Mouse (Mus musculus) fat pad, adult 2 months (tissue): Measurements from ENCODE around the gene Borcs5.

Experiments used
- DNase-seq: peaks from one replicate; pipeline ENCODE4 v3.0.0-alpha.2; 2011; ENCODE audit warnings: low read depth, low spot score; ENCODE audit errors: extremely low read depth

Borcs5 gene

GRCm38 (mm10) chr6:134626564-134626963, 12.7 kb upstream of the Borcs5 start:
- DNase-seq = no peak

DNA sequence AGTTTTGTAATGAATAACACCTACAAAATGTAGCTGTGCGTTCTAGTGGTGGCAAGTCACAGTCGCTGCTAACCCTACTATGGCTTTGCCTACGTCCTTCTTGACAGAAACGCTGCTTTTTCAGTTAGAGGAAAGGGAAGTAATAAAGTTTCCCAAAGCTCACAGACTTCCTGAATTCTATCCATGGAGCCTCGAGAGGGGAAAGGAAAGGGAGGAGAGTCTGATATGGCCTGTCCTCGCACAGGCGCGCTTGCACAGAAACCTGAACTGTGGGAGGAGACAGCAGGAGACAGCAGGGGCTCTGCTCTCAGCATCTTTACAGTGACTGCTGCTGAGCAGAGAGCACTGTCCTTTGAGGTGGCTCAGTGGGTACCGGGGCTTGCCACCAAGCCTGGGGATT, 8.9 kb upstream of the Borcs5 start:
- DNase-seq = no peak

DNA sequence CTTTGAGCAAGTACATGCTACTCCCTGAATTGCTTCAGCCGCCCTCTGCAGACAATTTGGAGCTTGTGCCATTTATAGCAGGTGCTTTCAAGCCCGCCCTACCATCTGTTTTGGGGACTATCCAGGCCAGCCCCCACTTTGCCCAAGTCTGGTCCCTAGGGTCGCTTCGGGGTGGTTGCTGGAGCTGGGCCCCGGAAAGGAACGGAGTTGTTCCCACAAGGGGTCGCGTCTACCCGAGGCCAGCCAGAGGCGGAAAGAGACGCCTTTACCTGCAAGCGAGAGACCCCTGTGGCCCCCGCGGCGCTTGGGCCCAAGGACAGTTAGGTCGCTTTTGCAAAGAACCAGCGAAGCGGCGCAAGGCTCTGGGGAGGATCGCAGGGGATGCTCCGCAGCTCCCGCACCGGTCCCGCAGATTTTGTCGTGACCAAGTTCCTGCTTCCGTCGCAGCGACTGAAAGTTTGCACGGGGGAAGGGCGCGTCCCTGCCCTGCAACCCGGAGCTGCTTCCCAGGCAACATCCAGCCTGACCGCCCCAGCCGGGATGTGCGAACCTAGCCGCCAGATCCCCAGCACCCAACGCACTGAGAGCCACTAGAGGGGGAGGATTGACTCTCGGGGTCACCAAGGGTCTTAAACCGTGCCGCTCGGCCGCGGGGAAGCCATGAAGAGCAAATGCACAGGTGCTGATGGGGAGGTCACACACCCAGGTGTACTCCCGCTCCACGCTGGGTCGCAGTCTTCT, 7.2 kb upstream of the Borcs5 start, which contains the start of gene Mansc1:
Gene Mansc1, minus strand, starts transcription at position 542 of the 741 bp plus-strand sequence.
- no peak for DNase-seq

GRCm38 (mm10) chr6:134632756-134633155, 6.6 kb upstream of the Borcs5 start:
- no peak for DNase-seq

- DNase-seq = peak; percentile 97
These were observed 5.8 kb upstream of the Borcs5 start for GRCm38 (mm10) chr6:134633553-134633952.

GRCm38 (mm10) chr6:134636476-134636875, 2.8 kb upstream of the Borcs5 start:
- DNase-seq = no peak

DNA sequence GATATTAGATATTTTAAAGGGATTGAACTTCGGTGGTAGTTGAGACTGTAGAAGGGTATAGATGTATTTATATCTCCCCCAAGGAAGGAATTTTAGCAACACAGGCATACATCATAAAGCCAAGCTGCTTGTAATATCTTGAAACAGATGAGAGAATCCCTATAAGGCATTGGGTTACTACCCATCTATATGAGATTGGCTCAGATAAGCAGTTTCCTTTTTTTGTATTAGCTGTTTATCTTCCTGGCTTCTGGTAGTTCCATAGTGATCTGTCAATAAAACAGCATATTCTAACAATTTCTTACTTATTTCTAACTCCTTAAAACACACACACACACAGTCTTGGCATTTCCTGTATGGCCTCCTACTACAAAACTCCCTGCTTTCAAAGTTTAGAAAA, 590 bp downstream of the Borcs5 start:
- no peak for DNase-seq

GRCm38 (mm10) chr6:134640485-134641475, 1.5 kb downstream of the Borcs5 start:
- peak; percentile 45 for DNase-seq

DNA sequence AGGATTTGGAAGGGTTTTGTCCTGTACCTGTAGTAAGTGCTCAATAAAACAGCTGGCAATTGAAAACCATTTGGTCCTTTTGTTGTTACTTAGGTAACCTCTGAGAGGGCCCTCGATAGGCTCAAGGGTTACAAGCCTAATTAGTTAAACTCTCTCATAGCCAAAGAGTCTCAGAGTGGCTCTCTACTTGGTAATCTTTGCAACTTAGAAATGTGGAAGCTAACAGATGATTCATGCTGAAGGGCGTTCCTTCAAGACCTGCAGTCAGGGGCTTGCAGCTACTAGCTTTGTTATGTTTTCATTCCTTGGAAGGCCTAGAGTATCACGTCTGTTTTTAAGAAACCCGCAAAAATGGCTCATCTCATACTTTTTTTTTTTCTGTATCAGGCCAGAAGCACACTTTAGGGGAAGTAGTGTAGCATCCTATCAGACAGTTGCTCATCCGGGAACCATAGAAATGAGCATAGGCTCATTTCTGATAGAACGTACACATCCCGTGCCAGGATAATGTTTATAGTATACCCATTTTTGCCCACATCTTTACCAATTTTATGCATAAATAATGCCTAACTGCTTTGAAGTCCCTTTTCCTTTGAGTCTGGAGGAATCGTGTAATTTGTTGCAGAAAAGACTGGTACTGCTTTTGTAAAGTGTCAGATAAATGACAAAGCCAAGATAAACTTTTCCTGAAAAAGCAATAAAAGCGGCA, 2.6 kb downstream of the Borcs5 start:
- no peak for DNase-seq

DNA sequence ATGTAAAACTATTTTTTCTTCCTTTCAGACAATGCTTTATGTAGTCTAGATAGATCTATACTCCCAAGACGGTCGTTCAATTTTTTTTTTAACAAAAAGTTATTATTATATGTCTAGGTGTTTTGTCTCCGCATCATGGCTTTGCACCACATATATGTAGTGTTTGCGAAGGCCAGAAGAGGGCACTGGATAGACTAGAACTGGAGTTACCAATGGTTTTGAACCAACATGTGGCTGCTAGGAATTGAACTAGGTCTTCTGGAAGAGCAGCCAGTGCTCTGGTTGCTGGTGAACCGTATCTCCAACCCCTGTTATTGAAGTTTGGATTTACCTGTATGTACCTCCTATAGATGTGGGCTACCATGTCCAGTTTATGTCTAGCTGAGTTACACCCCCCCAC, 4.0 kb downstream of the Borcs5 start:
- no peak for DNase-seq

DNA sequence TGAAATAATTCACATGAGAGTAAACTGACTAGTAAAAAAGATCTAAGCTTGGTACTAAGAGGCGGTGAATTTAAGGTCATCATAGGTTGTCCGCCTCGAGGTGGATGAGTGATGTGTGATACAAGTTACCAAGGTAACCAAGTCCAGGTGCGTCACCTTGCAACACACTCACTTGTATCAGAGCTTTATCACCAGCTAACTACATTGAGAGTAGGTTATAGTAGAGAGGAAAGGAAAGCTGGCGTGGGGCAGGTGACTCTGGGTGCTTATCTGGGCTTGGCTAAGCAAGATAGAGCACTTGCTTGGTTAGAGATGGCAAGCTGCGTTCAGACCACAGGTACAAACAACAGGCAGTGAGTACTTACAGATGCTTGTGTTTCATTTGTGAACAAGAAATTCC, 7.5 kb downstream of the Borcs5 start:
- DNase-seq = no peak

DNA sequence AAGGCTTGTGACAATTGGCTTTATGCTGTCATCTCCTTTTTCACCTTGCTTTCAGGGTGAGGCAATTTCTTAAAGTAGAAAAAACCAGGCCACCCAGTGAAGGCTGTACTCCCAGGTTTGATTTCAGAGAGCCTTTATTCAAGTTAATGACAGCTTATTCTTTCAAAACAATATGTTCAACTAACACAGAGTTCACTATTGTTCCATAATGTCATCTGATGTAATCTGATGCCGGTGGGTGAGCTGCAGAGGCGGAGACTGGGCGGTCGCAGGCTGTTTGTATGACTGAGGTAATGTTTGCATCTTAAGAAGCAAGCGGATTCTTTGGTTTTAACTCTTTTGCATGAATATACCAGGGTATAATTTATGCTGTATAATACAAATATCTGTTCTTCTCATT, 8.3 kb downstream of the Borcs5 start:
- DNase-seq = peak; percentile 57

DNA sequence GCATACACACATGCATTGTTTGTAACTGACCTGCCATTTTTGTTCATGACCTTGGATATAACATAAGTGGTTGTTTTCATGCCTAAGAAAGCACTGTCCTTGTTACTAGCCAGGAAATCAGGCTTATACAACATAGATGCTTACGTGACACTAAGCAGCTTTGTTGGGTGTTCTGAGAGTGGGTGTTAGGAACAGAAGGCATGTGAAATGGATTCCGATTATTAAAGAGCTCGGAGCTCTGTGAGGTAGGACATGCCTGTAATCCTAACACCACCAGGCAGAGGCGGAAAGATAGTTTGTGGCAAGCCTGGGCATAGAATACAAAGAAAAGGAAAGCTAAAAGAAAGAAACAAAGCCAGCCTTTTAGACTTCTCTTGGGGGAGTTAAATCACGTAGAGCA, 9.0 kb downstream of the Borcs5 start:
- peak; percentile 67 for DNase-seq

DNA sequence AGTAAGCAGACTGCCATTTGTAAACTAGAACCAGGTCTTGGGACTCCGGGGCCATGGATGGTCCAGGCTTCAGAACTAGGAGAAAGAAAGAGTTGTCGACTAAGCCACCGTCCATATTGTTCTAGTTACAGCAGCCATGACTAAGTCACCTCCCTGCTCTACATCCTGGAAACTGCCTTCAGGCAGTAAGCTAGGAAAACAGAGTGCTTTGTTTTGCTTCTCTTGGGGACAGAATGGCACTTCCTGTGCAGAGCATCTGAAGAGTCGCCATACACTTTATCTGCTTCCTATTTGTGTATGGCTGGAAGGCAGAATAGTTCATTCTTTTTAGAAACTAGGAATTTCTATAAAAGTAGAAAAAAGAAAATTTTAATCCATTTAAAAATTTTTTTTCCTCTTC, 17.2 kb downstream of the Borcs5 start:
- no peak for DNase-seq

GRCm38 (mm10) chr6:134659108-134659958, 20.0 kb downstream of the Borcs5 start:
- no peak for DNase-seq

- DNase-seq = no peak
These were observed 21.6 kb downstream of the Borcs5 start for GRCm38 (mm10) chr6:134660714-134661406.

GRCm38 (mm10) chr6:134664573-134664972, 25.3 kb downstream of the Borcs5 start:
- DNase-seq = no peak

- DNase-seq = no peak
These were observed 26.5 kb downstream of the Borcs5 start for GRCm38 (mm10) chr6:134665817-134666216.

DNA sequence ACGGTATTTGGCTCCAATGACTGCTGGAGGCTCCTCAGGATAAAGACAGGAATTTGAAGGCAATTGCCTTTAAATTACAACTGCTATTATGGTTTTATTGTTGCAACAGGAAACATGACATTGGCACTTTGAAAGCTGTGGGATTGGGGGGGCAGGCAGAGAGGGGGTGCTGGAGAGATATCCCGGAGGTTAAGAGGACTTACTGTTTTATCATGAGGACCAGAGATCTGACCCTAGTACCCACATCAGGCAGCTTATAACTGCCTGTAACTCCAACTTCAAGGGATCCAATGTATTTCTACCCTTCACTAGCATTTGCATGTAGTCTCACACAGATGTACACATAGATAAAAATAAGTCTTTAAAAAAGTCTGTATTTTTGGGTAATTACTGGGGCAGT, 29.2 kb downstream of the Borcs5 start:
- no peak for DNase-seq
